Mouse (Mus musculus): ENCODE data around the gene Flnb. TPM values are rescaled to one million over a fixed set of nuclear protein-coding genes. Genes with fewer than 3 reads are reported as not detected.

Gene Flnb
- total and polyA plus RNA-seq, 3 experiments = 0.43 to 2.0 (median 1.8) TPM

DNA sequence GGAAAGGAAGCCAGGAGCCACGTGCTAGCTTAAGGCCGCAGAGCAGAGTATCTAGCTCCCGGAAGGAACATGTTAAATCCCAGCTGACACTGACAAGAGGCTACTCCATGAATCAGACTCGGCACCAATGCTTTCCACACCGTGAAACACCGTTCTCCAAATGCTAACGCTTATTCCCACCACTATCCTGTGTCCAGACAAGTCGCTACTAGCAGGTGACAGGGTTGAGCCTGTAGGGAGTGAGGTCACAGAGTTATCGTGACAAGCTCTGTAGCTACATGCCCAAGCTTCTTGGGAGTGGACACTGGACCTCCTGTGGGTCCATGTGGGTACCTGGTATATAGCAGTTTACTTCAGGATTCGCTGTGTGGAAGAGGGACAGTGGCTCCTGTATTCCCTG is 138.7 kb downstream of the Flnb start:
- no peak for DNase-seq (ENCODE audit: low spot score)

DNA sequence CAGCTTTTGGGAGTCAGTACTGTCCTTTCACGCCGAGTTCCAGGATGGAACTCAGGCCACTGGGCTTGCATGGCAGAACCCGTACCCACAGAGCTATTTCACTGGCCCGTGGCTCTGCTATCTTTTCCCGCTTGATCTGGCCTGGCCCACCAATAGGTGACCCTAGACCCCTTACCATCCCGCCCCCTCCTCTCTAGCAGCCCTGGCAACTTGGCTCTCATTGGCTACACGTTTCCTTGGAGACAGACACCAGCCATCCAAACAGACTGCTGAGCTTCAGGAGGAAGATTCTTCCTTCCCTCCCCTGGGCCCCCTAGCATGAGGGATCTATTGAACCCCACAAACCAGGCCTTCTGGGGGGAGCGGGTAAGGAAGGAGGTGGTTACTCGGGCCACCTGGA is 139.3 kb downstream of the Flnb start, which contains the start of gene Gm45521:
TSS of gene Gm45521 (plus strand) at position 240 of the 400 bp plus-strand sequence.
- H3K4me3 ChIP-seq (ENCODE audit: low read depth, low read length) = no peak within 1 kb of the TSS
- DNase-seq (ENCODE audit: low spot score) (no peak), ATAC-seq (ENCODE audit: extremely low read depth, insufficient number of reproducible peaks, low FRiP score, poor library complexity, severe bottlenecking) (no peak)
- H3K9me3 ChIP-seq (replicated peaks) = no peaks in the 10 kb centered on the region
- H3K36me3 ChIP-seq (replicated peaks) = no peaks in the 10 kb centered on the region
- peaks cover 17% of the 10 kb centered on the region; the same call in 1 of the 2 replicates for H3K4me1 ChIP-seq (ENCODE audit: insufficient read depth, low read depth, low read length)
- no peak for TF ChIP-seq GATA1 (IDR thresholded peaks at IDR 0.05; ENCODE audit: borderline replicate concordance, low read length)
- TF ChIP-seq TAL1 (conservative IDR thresholded peaks at IDR 0.05; ENCODE audit: low read depth, low read length) = no peak
- TF ChIP-seq POLR2AphosphoS5 (IDR thresholded peaks at IDR 0.05; ENCODE audit: insufficient replicate concordance, low read depth, low read length) = no peak
- no peak for TF ChIP-seq CTCF (IDR thresholded peaks at IDR 0.05; ENCODE audit: low read depth, low read length)
- no peak for TF ChIP-seq GATA2 (IDR thresholded peaks at IDR 0.05; ENCODE audit: borderline replicate concordance, low read depth, low read length)
- peaks cover 29% of the 10 kb centered on the region for H3K27me3 ChIP-seq (ENCODE audit: insufficient read depth, low read length)

More for the DNA sequence above, 138.7 kb downstream of the Flnb start:
- H3K36me3 ChIP-seq (replicated peaks) = no peaks in the 10 kb centered on the region
- H3K9me3 ChIP-seq (replicated peaks) = no peaks in the 10 kb centered on the region
- TF ChIP-seq GATA1 (IDR thresholded peaks at IDR 0.05; ENCODE audit: borderline replicate concordance, low read length) = no peak
- no peak for TF ChIP-seq CTCF (IDR thresholded peaks at IDR 0.05; ENCODE audit: low read depth, low read length)
- no peak for TF ChIP-seq GATA2 (IDR thresholded peaks at IDR 0.05; ENCODE audit: borderline replicate concordance, low read depth, low read length)
- TF ChIP-seq TAL1 (conservative IDR thresholded peaks at IDR 0.05; ENCODE audit: low read depth, low read length) = no peak
- no peak for TF ChIP-seq POLR2AphosphoS5 (IDR thresholded peaks at IDR 0.05; ENCODE audit: insufficient replicate concordance, low read depth, low read length)
- ATAC-seq (ENCODE audit: extremely low read depth, insufficient number of reproducible peaks, low FRiP score, poor library complexity, severe bottlenecking) = no peak
- peaks cover 27% of the 10 kb centered on the region for H3K27me3 ChIP-seq (ENCODE audit: insufficient read depth, low read length)
- H3K4me1 ChIP-seq (ENCODE audit: insufficient read depth, low read depth, low read length) = peaks cover 17% of the 10 kb centered on the region; the same call in 1 of the 2 replicates
- no peak overlapping the region for H3K4me3 ChIP-seq (ENCODE audit: low read depth, low read length)

DNA sequence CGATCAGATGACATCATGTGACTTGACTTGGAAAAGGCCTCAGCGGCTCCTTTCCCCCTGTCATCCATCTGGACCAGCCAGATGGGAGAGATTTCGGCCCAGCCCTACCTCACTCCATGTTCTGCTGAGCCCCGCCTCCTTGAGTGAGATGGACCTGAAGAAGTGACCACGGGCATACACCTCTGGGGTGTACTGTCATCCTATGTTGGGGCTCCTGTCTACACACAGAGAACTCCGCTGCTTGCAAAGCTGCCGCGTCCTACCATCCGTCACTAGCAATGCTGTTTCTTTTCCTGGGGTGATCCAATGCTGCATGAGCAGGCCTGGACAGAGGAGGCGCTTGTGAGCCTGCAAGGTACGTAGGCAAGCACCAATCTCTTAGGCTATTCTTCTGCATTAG is 142.9 kb downstream of the Flnb start:
- ATAC-seq (ENCODE audit: extremely low read depth, insufficient number of reproducible peaks, low FRiP score, poor library complexity, severe bottlenecking) (no peak), DNase-seq (ENCODE audit: low spot score) (no peak)
- Histone ChIP-seq H3K4me3 (ENCODE audit: low read depth, low read length) (no peak overlapping the region), H3K36me3 (replicated peaks) (no peaks in the 10 kb centered on the region), H3K27me3 (ENCODE audit: insufficient read depth, low read length) (peaks cover 32% of the 10 kb centered on the region), H3K9me3 (replicated peaks) (no peaks in the 10 kb centered on the region), H3K4me1 (ENCODE audit: insufficient read depth, low read depth, low read length) (peaks cover 8% of the 10 kb centered on the region; the same call in 1 of the 2 replicates)
- TF ChIP-seq POLR2AphosphoS5 (IDR thresholded peaks at IDR 0.05; ENCODE audit: insufficient replicate concordance, low read depth, low read length) (no peak), GATA1 (IDR thresholded peaks at IDR 0.05; ENCODE audit: borderline replicate concordance, low read length) (no peak), GATA2 (IDR thresholded peaks at IDR 0.05; ENCODE audit: borderline replicate concordance, low read depth, low read length) (no peak), TAL1 (conservative IDR thresholded peaks at IDR 0.05; ENCODE audit: low read depth, low read length) (no peak), CTCF (IDR thresholded peaks at IDR 0.05; ENCODE audit: low read depth, low read length) (no peak)

DNA sequence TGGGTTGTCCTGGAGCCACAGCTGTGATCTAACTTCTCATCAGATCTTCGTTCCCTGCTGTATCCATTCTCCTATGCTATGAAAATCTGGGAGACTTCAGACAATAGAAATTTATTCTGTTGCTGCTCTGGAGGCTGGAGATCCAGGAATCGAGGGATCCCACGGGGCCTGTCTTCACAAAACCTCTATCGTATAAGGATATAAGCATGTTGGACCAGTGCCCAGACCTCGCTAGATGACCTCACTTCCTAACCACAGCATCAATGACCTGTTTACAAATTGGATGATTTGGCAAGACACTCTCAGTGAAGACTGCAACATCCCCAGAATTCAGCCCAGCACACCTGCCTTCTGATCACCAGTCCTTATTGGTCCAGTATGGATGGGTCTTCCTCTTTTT is 144.0 kb downstream of the Flnb start:
- ATAC-seq (ENCODE audit: extremely low read depth, insufficient number of reproducible peaks, low FRiP score, poor library complexity, severe bottlenecking) (no peak), DNase-seq (ENCODE audit: low spot score) (no peak)
- H3K36me3 ChIP-seq (replicated peaks) = no peaks in the 10 kb centered on the region
- no peaks in the 10 kb centered on the region for H3K9me3 ChIP-seq (replicated peaks)
- TF ChIP-seq GATA1 (IDR thresholded peaks at IDR 0.05; ENCODE audit: borderline replicate concordance, low read length) (no peak), CTCF (IDR thresholded peaks at IDR 0.05; ENCODE audit: low read depth, low read length) (no peak), GATA2 (IDR thresholded peaks at IDR 0.05; ENCODE audit: borderline replicate concordance, low read depth, low read length) (no peak), POLR2AphosphoS5 (IDR thresholded peaks at IDR 0.05; ENCODE audit: insufficient replicate concordance, low read depth, low read length) (no peak), TAL1 (conservative IDR thresholded peaks at IDR 0.05; ENCODE audit: low read depth, low read length) (no peak)
- peaks cover 32% of the 10 kb centered on the region for H3K27me3 ChIP-seq (ENCODE audit: insufficient read depth, low read length)
- no peak overlapping the region for H3K4me3 ChIP-seq (ENCODE audit: low read depth, low read length)
- peaks cover 8% of the 10 kb centered on the region; the same call in 1 of the 2 replicates for H3K4me1 ChIP-seq (ENCODE audit: insufficient read depth, low read depth, low read length)

DNA sequence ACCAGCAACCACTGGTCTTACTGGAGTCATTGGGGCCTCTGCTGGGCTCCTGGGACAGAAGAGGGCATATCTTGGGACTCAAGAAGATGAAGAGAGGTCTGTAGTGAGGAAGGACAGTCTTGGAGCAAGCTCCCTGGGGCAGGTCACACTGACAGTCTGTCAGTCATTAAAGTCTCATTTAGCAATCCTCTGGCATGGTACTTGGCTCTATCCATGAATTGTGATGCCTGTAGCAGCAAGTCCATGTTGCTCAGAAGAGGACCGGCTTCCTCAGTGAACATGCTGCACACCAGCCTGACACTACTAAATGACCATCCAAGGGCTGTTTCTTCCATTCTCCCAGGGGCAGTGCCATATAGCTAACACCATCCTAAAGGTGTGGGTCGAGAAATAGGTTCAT is 144.9 kb downstream of the Flnb start:
- Histone ChIP-seq H3K4me1 (ENCODE audit: insufficient read depth, low read depth, low read length) (peaks cover 7% of the 10 kb centered on the region; the same call in 1 of the 2 replicates), H3K4me3 (ENCODE audit: low read depth, low read length) (no peak overlapping the region), H3K9me3 (replicated peaks) (no peaks in the 10 kb centered on the region), H3K27me3 (ENCODE audit: insufficient read depth, low read length) (peaks cover 36% of the 10 kb centered on the region), H3K36me3 (replicated peaks) (no peaks in the 10 kb centered on the region)
- ATAC-seq (ENCODE audit: extremely low read depth, insufficient number of reproducible peaks, low FRiP score, poor library complexity, severe bottlenecking) = no peak
- DNase-seq (ENCODE audit: low spot score) = no peak
- TF ChIP-seq TAL1 (conservative IDR thresholded peaks at IDR 0.05; ENCODE audit: low read depth, low read length) (no peak), GATA2 (IDR thresholded peaks at IDR 0.05; ENCODE audit: borderline replicate concordance, low read depth, low read length) (no peak), CTCF (IDR thresholded peaks at IDR 0.05; ENCODE audit: low read depth, low read length) (no peak), POLR2AphosphoS5 (IDR thresholded peaks at IDR 0.05; ENCODE audit: insufficient replicate concordance, low read depth, low read length) (no peak), GATA1 (IDR thresholded peaks at IDR 0.05; ENCODE audit: borderline replicate concordance, low read length) (no peak)

DNA sequence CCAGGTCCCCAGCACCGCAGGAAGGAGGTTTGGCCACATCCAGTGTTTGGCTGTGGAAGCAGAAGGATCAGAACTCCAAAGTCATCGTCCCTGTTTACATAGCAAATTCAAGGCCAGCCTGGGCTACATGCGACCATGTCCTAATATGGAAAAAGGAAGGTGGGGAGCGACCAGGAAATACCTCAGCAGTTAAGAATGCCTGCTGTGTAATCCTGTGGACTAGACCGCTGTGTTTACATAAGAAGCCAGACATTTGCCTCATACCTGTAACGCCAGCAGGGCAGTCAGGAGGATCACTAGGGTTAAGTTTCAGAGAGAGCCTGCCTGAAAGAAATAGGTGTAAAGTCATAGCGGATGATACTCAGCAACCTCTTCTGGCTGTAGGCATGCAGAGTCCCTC is 145.4 kb downstream of the Flnb start:
- Histone ChIP-seq H3K27me3 (ENCODE audit: insufficient read depth, low read length) (peaks cover 36% of the 10 kb centered on the region), H3K36me3 (replicated peaks) (no peaks in the 10 kb centered on the region), H3K4me1 (ENCODE audit: insufficient read depth, low read depth, low read length) (peaks cover 3% of the 10 kb centered on the region; the same call in 1 of the 2 replicates), H3K4me3 (ENCODE audit: low read depth, low read length) (no peak overlapping the region), H3K9me3 (replicated peaks) (no peaks in the 10 kb centered on the region)
- DNase-seq (ENCODE audit: low spot score) (no peak), ATAC-seq (ENCODE audit: extremely low read depth, insufficient number of reproducible peaks, low FRiP score, poor library complexity, severe bottlenecking) (no peak)
- TF ChIP-seq CTCF (IDR thresholded peaks at IDR 0.05; ENCODE audit: low read depth, low read length) (no peak), POLR2AphosphoS5 (IDR thresholded peaks at IDR 0.05; ENCODE audit: insufficient replicate concordance, low read depth, low read length) (no peak), GATA1 (IDR thresholded peaks at IDR 0.05; ENCODE audit: borderline replicate concordance, low read length) (no peak), TAL1 (conservative IDR thresholded peaks at IDR 0.05; ENCODE audit: low read depth, low read length) (no peak), GATA2 (IDR thresholded peaks at IDR 0.05; ENCODE audit: borderline replicate concordance, low read depth, low read length) (no peak)

Data from G1E (cell line).